Mouse (Mus musculus): ENCODE data around the gene Il10. TPM values are rescaled to one million over a fixed set of nuclear protein-coding genes. Genes with fewer than 3 reads are reported as not detected.
A peak's percentile ranks its signal among the peaks of the same experiment; 100 is the strongest.

The Il10 gene
- total and polyA plus RNA-seq, 2 experiments from 2014 or later, result not detected

GRCm38 (mm10) chr1:131054251-131054650 lies 34.6 kb downstream of the Il10 start:
- peaks cover 25% of the 10 kb centered on the region; the same call in 1 of the 2 replicates for H3K36me3 ChIP-seq (ENCODE audit: insufficient read depth, low read length)
- whole genome bisulfite sequencing, result 90% methylated on average over 4 of the region's 4 CpGs
- H3K27me3 ChIP-seq (ENCODE audit: insufficient read depth, low read length), result no peaks in the 10 kb centered on the region
- no peak overlapping the region for H3K4me2 ChIP-seq (ENCODE audit: low read depth, low read length)
- H3K27ac ChIP-seq, result no peak overlapping the region
- no peak overlapping the region for H3K9ac ChIP-seq (replicated peaks; ENCODE audit: low read length)
- ATAC-seq (no peak), DNase-seq (ENCODE audit: low spot score) (no peak)
- H3K4me1 ChIP-seq (ENCODE audit: insufficient read depth, low read length), result 0 out of 2 replicates have a peak, but pooled peaks cover 4% of the 10 kb centered on the region
- no peaks in the 10 kb centered on the region for H3K9me3 ChIP-seq (ENCODE audit: low read length)
- TF ChIP-seq CTCF (IDR thresholded peaks at IDR 0.05; ENCODE audit: low read depth), result no peak
- H3K4me3 ChIP-seq (ENCODE audit: low read length), result no peak overlapping the region

- H3K9ac ChIP-seq (replicated peaks; ENCODE audit: low read length), result no peak overlapping the region
- WGBS, result 79% methylated on average over 7 of the region's 7 CpGs
- DNase-seq (ENCODE audit: low spot score) (no peak), ATAC-seq (no peak)
- no peaks in the 10 kb centered on the region for H3K27me3 ChIP-seq (ENCODE audit: insufficient read depth, low read length)
- H3K27ac ChIP-seq, result no peak overlapping the region
- H3K9me3 ChIP-seq (ENCODE audit: low read length), result no peaks in the 10 kb centered on the region
- no peak overlapping the region for H3K4me3 ChIP-seq (ENCODE audit: low read length)
- TF ChIP-seq CTCF (IDR thresholded peaks at IDR 0.05; ENCODE audit: low read depth), result no peak
- peaks cover 11% of the 10 kb centered on the region; the same call in 1 of the 2 replicates for H3K4me1 ChIP-seq (ENCODE audit: insufficient read depth, low read length)
- H3K36me3 ChIP-seq (ENCODE audit: insufficient read depth, low read length), result peaks cover 25% of the 10 kb centered on the region; the same call in 1 of the 2 replicates
- H3K4me2 ChIP-seq (ENCODE audit: low read depth, low read length), result no peak overlapping the region
Measured at GRCm38 (mm10) chr1:131058431-131058830, 38.8 kb downstream of the Il10 start.

GRCm38 (mm10) chr1:131059411-131059810 lies 39.8 kb downstream of the Il10 start:
- WGBS, result 48% methylated on average over 1 of the region's 1 CpGs
- Histone ChIP-seq H3K36me3 (ENCODE audit: insufficient read depth, low read length) (peaks cover 25% of the 10 kb centered on the region; the same call in 1 of the 2 replicates), H3K27ac (peak overlapping the region; percentile 45; the same call in 1 of the 2 replicates), H3K4me3 (ENCODE audit: low read length) (no peak overlapping the region), H3K4me2 (ENCODE audit: low read depth, low read length) (no peak overlapping the region), H3K9me3 (ENCODE audit: low read length) (no peaks in the 10 kb centered on the region), H3K9ac (replicated peaks; ENCODE audit: low read length) (no peak overlapping the region), H3K27me3 (ENCODE audit: insufficient read depth, low read length) (no peaks in the 10 kb centered on the region), H3K4me1 (ENCODE audit: insufficient read depth, low read length) (peaks cover 11% of the 10 kb centered on the region; the same call in 1 of the 2 replicates)
- DNase-seq (ENCODE audit: low spot score) (no peak), ATAC-seq (no peak)
- no peak for TF ChIP-seq CTCF (IDR thresholded peaks at IDR 0.05; ENCODE audit: low read depth)

GRCm38 (mm10) chr1:131059841-131060240 lies 40.2 kb downstream of the Il10 start:
- H3K4me2 ChIP-seq (ENCODE audit: low read depth, low read length), result no peak overlapping the region
- no peak for DNase-seq (ENCODE audit: low spot score)
- H3K36me3 ChIP-seq (ENCODE audit: insufficient read depth, low read length), result peaks cover 25% of the 10 kb centered on the region; the same call in 1 of the 2 replicates
- WGBS, result 57% methylated on average over 5 of the region's 5 CpGs
- H3K27me3 ChIP-seq (ENCODE audit: insufficient read depth, low read length), result no peaks in the 10 kb centered on the region
- ATAC-seq, result peak; percentile 14; the same call in 1 of the 2 replicates
- H3K27ac ChIP-seq, result peak overlapping the region; percentile 45; the same call in 1 of the 2 replicates
- no peak for TF ChIP-seq CTCF (IDR thresholded peaks at IDR 0.05; ENCODE audit: low read depth)
- no peak overlapping the region for H3K4me3 ChIP-seq (ENCODE audit: low read length)
- H3K9ac ChIP-seq (replicated peaks; ENCODE audit: low read length), result no peak overlapping the region
- H3K4me1 ChIP-seq (ENCODE audit: insufficient read depth, low read length), result peaks cover 11% of the 10 kb centered on the region; the same call in 1 of the 2 replicates
- H3K9me3 ChIP-seq (ENCODE audit: low read length), result no peaks in the 10 kb centered on the region

- Histone ChIP-seq H3K4me1 (ENCODE audit: insufficient read depth, low read length) (peaks cover 11% of the 10 kb centered on the region; the same call in 1 of the 2 replicates), H3K27ac (0 out of 2 replicates have a peak overlapping the region, but pooled peaks have one; percentile 45), H3K36me3 (ENCODE audit: insufficient read depth, low read length) (peaks cover 21% of the 10 kb centered on the region; the same call in 1 of the 2 replicates), H3K9me3 (ENCODE audit: low read length) (no peaks in the 10 kb centered on the region), H3K4me3 (ENCODE audit: low read length) (no peak overlapping the region), H3K4me2 (ENCODE audit: low read depth, low read length) (no peak overlapping the region), H3K27me3 (ENCODE audit: insufficient read depth, low read length) (no peaks in the 10 kb centered on the region), H3K9ac (replicated peaks; ENCODE audit: low read length) (no peak overlapping the region)
- TF ChIP-seq CTCF (IDR thresholded peaks at IDR 0.05; ENCODE audit: low read depth), result peak; percentile 81
- DNase-seq (ENCODE audit: low spot score), result peak; percentile 75
- WGBS, result 63% methylated on average over 13 of the region's 13 CpGs
- peak; percentile 60 for ATAC-seq
Measured at GRCm38 (mm10) chr1:131060290-131061253, 40.9 kb downstream of the Il10 start.

GRCm38 (mm10) chr1:131061740-131062254 lies 42.2 kb downstream of the Il10 start:
- H3K9ac ChIP-seq (replicated peaks; ENCODE audit: low read length), result no peak overlapping the region
- WGBS, result 77% methylated on average over 7 of the region's 7 CpGs
- DNase-seq (ENCODE audit: low spot score) (no peak), ATAC-seq (no peak)
- peaks cover 13% of the 10 kb centered on the region; the same call in 1 of the 2 replicates for H3K36me3 ChIP-seq (ENCODE audit: insufficient read depth, low read length)
- no peak for TF ChIP-seq CTCF (IDR thresholded peaks at IDR 0.05; ENCODE audit: low read depth)
- H3K9me3 ChIP-seq (ENCODE audit: low read length), result no peaks in the 10 kb centered on the region
- peaks cover 11% of the 10 kb centered on the region; the same call in 1 of the 2 replicates for H3K4me1 ChIP-seq (ENCODE audit: insufficient read depth, low read length)
- no peak overlapping the region for H3K4me2 ChIP-seq (ENCODE audit: low read depth, low read length)
- H3K4me3 ChIP-seq (ENCODE audit: low read length), result no peak overlapping the region
- no peak overlapping the region for H3K27ac ChIP-seq
- H3K27me3 ChIP-seq (ENCODE audit: insufficient read depth, low read length), result no peaks in the 10 kb centered on the region
